Mouse (Mus musculus): Measurements from ENCODE around the gene Kbtbd8. TPM values are rescaled to one million over a fixed set of nuclear protein-coding genes. Genes with fewer than 3 reads are reported as not detected.

The Kbtbd8 gene
- polyA plus RNA-seq, 1 experiment, result 0.44 TPM

GRCm38 (mm10) chr6:95103706-95104105 is 13.3 kb upstream of the Kbtbd8 start:
- H3K4me1 ChIP-seq (ENCODE audit: control insufficient read depth, insufficient read depth, low read length), result no peaks in the 10 kb centered on the region
- H3K4me3 ChIP-seq (ENCODE audit: insufficient read depth, low read depth, low read length), result no peak overlapping the region
- H3K27me3 ChIP-seq (replicated peaks; ENCODE audit: control insufficient read depth, insufficient read depth, low read length), result no peaks in the 10 kb centered on the region
- no peak for TF ChIP-seq CTCF (conservative IDR thresholded peaks at IDR 0.05; ENCODE audit: insufficient read depth, insufficient read length, low read depth, low read length)
- no peak for TF ChIP-seq POLR2A (IDR thresholded peaks at IDR 0.05; ENCODE audit: low read depth, low read length)
- 61% methylated on average over 3 of the region's 3 CpGs for WGBS
- no peak for DNase-seq
- H3K36me3 ChIP-seq (ENCODE audit: control insufficient read depth, insufficient read depth, low read length), result no peaks in the 10 kb centered on the region
- no peak overlapping the region for H3K27ac ChIP-seq (ENCODE audit: insufficient read depth, low read depth, low read length)

GRCm38 (mm10) chr6:95108437-95108836 is 8.6 kb upstream of the Kbtbd8 start:
- Histone ChIP-seq H3K27ac (ENCODE audit: insufficient read depth, low read depth, low read length) (no peak overlapping the region), H3K4me3 (ENCODE audit: insufficient read depth, low read depth, low read length) (no peak overlapping the region), H3K36me3 (ENCODE audit: control insufficient read depth, insufficient read depth, low read length) (no peaks in the 10 kb centered on the region), H3K4me1 (ENCODE audit: control insufficient read depth, insufficient read depth, low read length) (no peaks in the 10 kb centered on the region), H3K27me3 (replicated peaks; ENCODE audit: control insufficient read depth, insufficient read depth, low read length) (no peaks in the 10 kb centered on the region)
- no peak for TF ChIP-seq POLR2A (IDR thresholded peaks at IDR 0.05; ENCODE audit: low read depth, low read length)
- TF ChIP-seq CTCF (conservative IDR thresholded peaks at IDR 0.05; ENCODE audit: insufficient read depth, insufficient read length, low read depth, low read length), result no peak
- no peak for DNase-seq

- WGBS, result 93% methylated on average over 6 of the region's 6 CpGs
- no peaks in the 10 kb centered on the region for H3K4me1 ChIP-seq (ENCODE audit: control insufficient read depth, insufficient read depth, low read length)
- H3K27ac ChIP-seq (ENCODE audit: insufficient read depth, low read depth, low read length), result no peak overlapping the region
- no peak overlapping the region for H3K4me3 ChIP-seq (ENCODE audit: insufficient read depth, low read depth, low read length)
- no peaks in the 10 kb centered on the region for H3K36me3 ChIP-seq (ENCODE audit: control insufficient read depth, insufficient read depth, low read length)
- TF ChIP-seq CTCF (conservative IDR thresholded peaks at IDR 0.05; ENCODE audit: insufficient read depth, insufficient read length, low read depth, low read length), result no peak
- TF ChIP-seq POLR2A (IDR thresholded peaks at IDR 0.05; ENCODE audit: low read depth, low read length), result no peak
- DNase-seq, result no peak
- H3K27me3 ChIP-seq (replicated peaks; ENCODE audit: control insufficient read depth, insufficient read depth, low read length), result no peaks in the 10 kb centered on the region
Measured at GRCm38 (mm10) chr6:95109691-95110450, 7.2 kb upstream of the Kbtbd8 start.

- DNase-seq, result no peak
- Histone ChIP-seq H3K4me3 (ENCODE audit: insufficient read depth, low read depth, low read length) (no peak overlapping the region), H3K36me3 (ENCODE audit: control insufficient read depth, insufficient read depth, low read length) (no peaks in the 10 kb centered on the region), H3K4me1 (ENCODE audit: control insufficient read depth, insufficient read depth, low read length) (no peaks in the 10 kb centered on the region), H3K27ac (ENCODE audit: insufficient read depth, low read depth, low read length) (no peak overlapping the region), H3K27me3 (replicated peaks; ENCODE audit: control insufficient read depth, insufficient read depth, low read length) (no peaks in the 10 kb centered on the region)
- WGBS, result 54% methylated on average over 5 of the region's 5 CpGs
- TF ChIP-seq CTCF (conservative IDR thresholded peaks at IDR 0.05; ENCODE audit: insufficient read depth, insufficient read length, low read depth, low read length) (no peak), POLR2A (IDR thresholded peaks at IDR 0.05; ENCODE audit: low read depth, low read length) (no peak)
Measured at GRCm38 (mm10) chr6:95112015-95112414, 5.0 kb upstream of the Kbtbd8 start.

- TF ChIP-seq POLR2A (IDR thresholded peaks at IDR 0.05; ENCODE audit: low read depth, low read length) (no peak), CTCF (conservative IDR thresholded peaks at IDR 0.05; ENCODE audit: insufficient read depth, insufficient read length, low read depth, low read length) (no peak)
- no peaks in the 10 kb centered on the region for H3K4me1 ChIP-seq (ENCODE audit: control insufficient read depth, insufficient read depth, low read length)
- 64% methylated on average over 8 of the region's 8 CpGs for WGBS
- no peak for DNase-seq
- no peaks in the 10 kb centered on the region for H3K36me3 ChIP-seq (ENCODE audit: control insufficient read depth, insufficient read depth, low read length)
- H3K27me3 ChIP-seq (replicated peaks; ENCODE audit: control insufficient read depth, insufficient read depth, low read length), result no peaks in the 10 kb centered on the region
- no peak overlapping the region for H3K4me3 ChIP-seq (ENCODE audit: insufficient read depth, low read depth, low read length)
- no peak overlapping the region for H3K27ac ChIP-seq (ENCODE audit: insufficient read depth, low read depth, low read length)
Measured at GRCm38 (mm10) chr6:95116513-95116912, 527 bp upstream of the Kbtbd8 start.

GRCm38 (mm10) chr6:95117614-95118541 is 838 bp downstream of the Kbtbd8 start:
- WGBS, result under 1% methylated on average over 96 of the region's 103 CpGs

GRCm38 (mm10) chr6:95119389-95119788 is 2.3 kb downstream of the Kbtbd8 start:
- Histone ChIP-seq H3K4me1 (ENCODE audit: control insufficient read depth, insufficient read depth, low read length) (no peaks in the 10 kb centered on the region), H3K27me3 (replicated peaks; ENCODE audit: control insufficient read depth, insufficient read depth, low read length) (no peaks in the 10 kb centered on the region), H3K4me3 (ENCODE audit: insufficient read depth, low read depth, low read length) (no peak overlapping the region), H3K27ac (ENCODE audit: insufficient read depth, low read depth, low read length) (no peak overlapping the region), H3K36me3 (ENCODE audit: control insufficient read depth, insufficient read depth, low read length) (no peaks in the 10 kb centered on the region)
- no peak for TF ChIP-seq POLR2A (IDR thresholded peaks at IDR 0.05; ENCODE audit: low read depth, low read length)
- no peak for TF ChIP-seq CTCF (conservative IDR thresholded peaks at IDR 0.05; ENCODE audit: insufficient read depth, insufficient read length, low read depth, low read length)
- 94% methylated on average over 3 of the region's 3 CpGs for WGBS
- DNase-seq, result no peak

More at GRCm38 (mm10) chr6:95117614-95118541, 838 bp downstream of the Kbtbd8 start:
- Histone ChIP-seq H3K36me3 (ENCODE audit: control insufficient read depth, insufficient read depth, low read length) (no peaks in the 10 kb centered on the region), H3K27ac (ENCODE audit: insufficient read depth, low read depth, low read length) (no peak overlapping the region), H3K27me3 (replicated peaks; ENCODE audit: control insufficient read depth, insufficient read depth, low read length) (no peaks in the 10 kb centered on the region), H3K4me1 (ENCODE audit: control insufficient read depth, insufficient read depth, low read length) (no peaks in the 10 kb centered on the region), H3K4me3 (ENCODE audit: insufficient read depth, low read depth, low read length) (peak overlapping the region; percentile 72)
- peak; percentile 98 for DNase-seq
- TF ChIP-seq CTCF (conservative IDR thresholded peaks at IDR 0.05; ENCODE audit: insufficient read depth, insufficient read length, low read depth, low read length) (no peak), POLR2A (IDR thresholded peaks at IDR 0.05; ENCODE audit: low read depth, low read length) (no peak)

Data from kidney, adult 2 months (tissue).